Mouse (Mus musculus) T-helper 17 cell (primary cell): ENCODE measurements at regions not wholly inside any gene's neighbourhood (a gene's known extent, or its start where the extent isn't known, plus 50 kb on each side); places are given as distances from the start of the nearest gene placed in this dataset.

ENCODE experiments used
- in situ Hi-C, 2 experiments: fragments of 300-600 bp; cut with MboI, MseI; formaldehyde crosslinking; loops; 1 replicate in 1 of 2; 2 replicates in 1 of 2; pipeline ENCODE4 v1.15.1; 2025; ENCODE audit warnings: high pct_unique_total_duplicates in 2 of 2

DNA sequence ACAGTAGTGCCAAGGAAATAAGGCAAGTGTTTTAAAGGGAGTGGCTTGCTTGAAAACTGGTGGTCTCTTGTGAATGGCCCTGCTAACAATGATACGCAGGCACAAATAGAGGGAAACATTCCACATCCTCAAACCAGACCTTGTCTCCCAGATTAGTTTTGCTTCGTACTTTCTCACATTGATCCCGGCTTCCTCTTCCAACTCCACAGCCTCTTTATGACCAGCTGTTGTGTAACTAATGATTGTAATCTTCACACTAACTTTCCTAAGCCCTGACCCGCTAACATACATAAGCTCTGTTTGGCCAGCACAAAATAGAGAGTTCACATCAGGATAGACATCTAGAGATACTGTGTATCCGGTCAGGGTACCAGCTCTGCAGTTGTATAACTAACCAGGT lies 116.3 kb upstream of the Arhgap28 start:
- in situ Hi-C loops = no loop called here

DNA sequence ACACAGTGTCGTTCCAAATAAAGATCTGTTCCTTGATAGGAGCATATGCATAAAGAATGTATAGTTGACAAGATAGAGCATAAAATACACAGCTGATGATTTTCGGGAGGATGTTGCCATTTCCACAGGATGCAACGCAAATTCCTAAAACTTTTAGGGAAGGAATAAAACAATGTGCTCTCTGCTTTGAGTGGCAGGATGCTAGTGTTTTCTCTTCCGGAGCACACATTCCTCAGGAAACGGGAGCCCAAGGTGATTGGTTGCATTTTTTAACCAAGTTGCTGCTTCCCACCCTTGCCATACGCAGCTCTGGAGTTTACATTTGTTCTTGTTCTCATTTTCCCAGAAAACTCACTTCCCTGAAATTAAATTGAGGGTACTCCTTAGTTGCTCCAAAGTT lies 116.8 kb upstream of the Arhgap28 start:
- in situ Hi-C loops = no loop called here

DNA sequence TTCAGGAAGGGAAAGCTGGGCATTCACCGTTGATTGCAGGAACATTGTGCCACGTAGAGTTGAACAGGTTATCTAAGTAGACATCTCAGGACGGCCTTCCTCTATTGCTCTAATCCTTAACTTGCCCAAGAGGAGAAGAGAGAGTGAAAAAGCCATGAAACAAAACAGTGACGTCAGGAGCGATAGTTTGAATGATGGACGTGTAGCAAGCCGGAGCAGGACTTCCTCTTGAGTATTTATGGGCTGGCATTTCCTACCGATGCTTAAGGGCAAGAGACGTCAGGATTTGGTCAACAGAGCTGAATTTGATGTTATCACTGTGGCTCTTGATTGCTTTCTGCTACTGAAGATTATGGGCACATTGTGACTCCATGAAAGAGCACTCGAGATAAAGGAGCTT lies 130.5 kb upstream of the Arhgap28 start:
- in situ Hi-C loops = no loop called here

DNA sequence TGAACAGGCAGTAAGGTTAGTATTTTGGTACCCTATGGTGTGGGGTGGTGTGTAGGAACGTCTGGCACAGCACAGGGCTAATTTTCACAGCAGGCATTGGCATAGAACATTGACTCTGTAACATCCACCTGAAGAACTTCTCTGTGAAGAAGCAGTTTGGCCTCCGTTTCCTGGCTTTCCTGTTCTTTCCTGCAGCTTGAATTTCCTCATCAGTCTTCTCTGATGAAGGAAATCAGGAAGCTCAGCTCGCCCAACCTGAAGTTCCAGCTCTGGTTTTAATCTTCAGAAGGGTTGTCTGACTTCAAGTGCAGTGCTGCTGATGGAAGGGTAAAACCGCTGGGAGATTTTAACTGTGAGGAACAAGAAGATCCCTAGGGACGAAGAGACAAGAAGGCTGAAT lies 131.5 kb upstream of the Arhgap28 start:
- in situ Hi-C loops = no loop called here

DNA sequence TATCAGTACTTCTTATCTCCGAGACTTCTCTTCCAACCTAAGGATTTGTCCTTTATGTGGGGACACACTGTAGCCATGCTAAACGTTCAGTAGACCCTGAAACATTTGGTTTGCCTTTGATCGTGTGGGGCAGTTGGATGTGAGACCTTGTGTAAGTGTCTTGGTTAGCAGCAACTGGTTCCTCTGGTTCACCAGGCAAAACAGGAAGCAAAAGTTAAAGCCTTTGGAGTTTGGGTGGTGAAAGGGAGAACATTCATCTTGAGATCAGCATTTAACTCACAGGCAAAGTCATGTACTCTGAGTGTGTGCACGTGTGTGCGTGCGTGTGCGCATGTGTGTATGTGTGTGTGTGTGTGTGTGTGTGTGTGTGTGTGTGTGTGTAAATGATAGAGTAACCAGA lies 130.3 kb upstream of the L3mbtl4 start:
- in situ Hi-C loops = no loop called here

DNA sequence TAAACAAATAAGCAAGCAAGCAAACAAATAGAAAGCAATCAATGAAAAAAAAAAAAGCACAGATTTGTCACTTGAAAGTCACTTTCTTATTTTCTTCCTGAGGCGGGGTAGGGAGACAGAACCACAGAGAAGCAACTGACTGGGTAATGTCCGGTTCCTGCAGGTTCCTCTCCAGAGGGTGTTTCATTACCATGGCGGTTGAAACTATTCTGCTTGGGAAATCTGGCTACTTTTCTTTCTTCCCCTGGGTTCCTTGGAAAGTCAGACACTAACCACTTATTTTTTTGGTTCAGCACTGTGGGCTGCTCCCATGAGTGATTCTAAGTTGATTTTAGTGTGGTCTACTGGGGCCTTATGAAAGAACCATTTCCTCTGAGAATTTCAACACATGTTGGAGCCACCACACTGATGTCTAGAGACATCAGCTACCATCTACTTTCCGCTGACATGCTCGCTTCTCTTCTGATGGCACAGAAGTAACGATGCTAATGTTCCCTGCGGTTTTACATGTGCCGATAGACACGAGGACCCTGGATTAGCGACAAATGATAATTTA lies 124.3 kb upstream of the L3mbtl4 start:
- in situ Hi-C loops = no loop called here

DNA sequence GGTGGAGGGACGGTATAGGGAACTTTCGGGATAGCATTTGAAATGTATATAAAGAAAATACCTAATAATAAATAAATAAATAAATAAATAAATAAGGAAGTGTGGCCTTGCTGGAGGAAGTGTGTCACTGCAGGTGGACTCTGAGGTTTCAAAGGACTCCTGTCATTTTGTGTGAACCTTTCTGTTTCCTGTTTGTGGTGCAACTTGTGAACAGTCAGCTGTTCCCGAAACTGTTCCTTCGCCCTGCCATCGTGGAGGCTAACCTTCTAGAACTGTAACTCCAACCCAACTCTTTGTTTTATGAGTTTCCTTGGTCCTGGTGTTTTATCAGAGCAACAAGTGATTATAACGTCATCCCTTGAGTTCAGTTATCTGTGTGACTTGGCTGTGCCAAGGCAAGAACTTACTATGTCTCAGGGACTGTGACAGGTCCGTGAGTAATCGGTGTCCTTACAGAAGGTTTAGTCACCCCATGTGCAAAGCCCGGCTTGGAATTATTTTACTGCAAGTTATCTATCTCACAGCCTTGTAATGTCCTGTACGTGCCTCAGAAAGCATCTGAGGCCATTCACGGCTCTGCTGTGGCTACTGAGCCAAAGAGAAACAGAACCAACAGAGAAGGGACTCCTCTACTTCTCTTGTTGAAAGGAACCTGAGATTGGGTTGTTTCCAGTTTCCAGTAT lies 121.0 kb upstream of the L3mbtl4 start:
- in situ Hi-C loops = no loop called here

DNA sequence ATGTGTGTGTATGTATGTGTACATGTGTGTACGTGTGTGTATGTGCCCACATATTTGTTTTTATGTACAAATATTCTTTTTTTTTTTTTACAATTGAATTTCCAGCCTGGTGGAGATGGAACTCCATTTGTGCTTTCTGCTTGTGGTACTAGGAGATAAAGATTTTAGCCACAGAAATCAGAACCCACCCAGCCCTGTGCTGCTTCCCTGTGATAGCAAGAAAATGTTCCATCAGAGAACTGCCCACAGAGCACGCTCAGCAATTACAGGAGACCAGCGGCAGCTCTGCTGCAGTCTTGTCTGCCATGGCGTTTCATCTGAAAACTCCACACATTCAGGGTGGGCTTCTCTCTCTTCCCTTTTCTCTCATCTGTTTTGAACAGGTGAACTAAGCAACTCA lies 118.7 kb upstream of the L3mbtl4 start:
- in situ Hi-C loops = no loop called here

DNA sequence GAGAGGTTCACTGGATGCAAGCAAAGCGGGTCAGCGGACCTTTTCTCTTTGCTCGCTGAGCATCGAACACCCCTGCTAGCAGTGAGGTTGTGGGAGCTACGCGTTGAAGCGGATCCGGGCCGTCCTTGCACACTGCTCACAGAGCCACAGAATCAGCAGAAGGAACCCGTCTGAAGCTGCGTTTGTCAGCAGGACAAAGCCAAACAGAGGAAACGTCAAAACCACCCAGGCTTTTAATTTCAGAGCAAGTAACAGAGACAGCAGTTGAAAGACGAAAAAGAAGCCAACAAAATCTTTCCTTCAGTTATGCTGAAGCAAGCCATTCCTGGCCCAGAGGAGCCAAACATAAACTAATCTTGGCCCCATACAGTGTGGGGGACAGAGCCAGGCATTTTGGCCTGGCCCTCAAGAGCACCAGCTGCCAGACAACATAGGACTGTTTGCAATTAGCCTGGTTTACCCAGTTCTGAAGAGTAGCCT lies 115.4 kb upstream of the L3mbtl4 start:
- in situ Hi-C loops = no loop called here

DNA sequence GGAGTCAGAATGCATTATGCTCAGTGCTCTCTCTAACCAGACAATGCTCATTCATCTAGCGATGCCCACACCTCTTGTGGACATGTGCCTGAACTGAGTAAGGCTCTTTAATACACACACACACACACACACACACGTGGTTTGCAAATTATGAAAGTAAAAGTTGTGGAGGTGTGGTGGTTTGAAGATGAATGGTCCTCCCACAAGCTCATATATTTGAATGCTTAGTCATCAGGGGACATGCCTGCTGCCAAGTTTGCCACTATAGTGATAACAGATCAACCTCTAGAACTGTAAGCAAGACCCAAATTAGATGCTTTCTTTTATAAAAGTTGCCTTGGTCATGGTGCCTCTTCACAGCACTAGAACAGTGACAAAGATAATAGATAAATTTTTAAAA lies 112.5 kb upstream of the L3mbtl4 start:
- in situ Hi-C loops = loop anchor here in 1 of 2 experiments (10.0 kb wide), 1 partner anchor 296 kb away; no protein-coding TSS in a partner anchor

DNA sequence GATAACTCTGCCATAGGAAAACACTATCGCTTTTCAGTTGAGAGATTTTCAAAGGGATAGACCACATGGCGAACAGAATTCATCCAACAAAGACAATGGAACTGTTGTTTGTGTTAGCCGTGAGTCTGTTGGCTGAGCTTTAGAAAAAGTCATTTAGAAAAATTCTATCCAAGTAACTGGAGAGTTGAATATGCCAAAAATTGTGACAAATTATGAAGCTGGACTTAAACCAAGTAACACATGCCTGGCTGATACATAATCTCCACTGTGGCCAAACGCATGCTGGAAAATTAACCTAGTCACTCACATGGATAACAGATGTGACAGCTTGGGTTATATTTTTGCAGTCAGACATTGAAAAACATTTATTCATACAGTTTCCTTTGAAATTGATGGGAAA lies 110.1 kb upstream of the L3mbtl4 start:
- in situ Hi-C loops = loop anchor here in 1 of 2 experiments (10.0 kb wide), 1 partner anchor 299 kb away; no protein-coding TSS in a partner anchor

DNA sequence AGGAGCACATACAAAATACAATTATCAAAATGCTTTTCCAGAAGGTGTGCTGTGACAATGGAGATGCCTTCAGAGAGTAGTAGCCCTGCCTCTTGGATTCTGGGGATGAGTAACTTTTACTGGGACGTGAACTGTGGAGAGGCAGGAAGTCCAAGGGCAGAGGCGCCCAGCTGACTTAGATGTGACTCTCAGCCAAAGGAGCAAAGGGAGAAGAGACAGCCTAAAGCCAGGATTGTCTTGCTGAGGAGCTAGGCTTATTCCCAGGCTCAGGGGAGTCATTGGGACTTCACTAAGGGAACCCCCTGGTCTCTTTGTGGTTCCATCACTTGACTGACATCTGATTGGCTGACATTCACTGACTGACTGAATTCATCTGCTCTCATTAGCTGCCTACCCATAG lies 108.9 kb upstream of the L3mbtl4 start:
- in situ Hi-C loops = loop anchor here in 1 of 2 experiments (10.0 kb wide), 1 partner anchor 300 kb away; no protein-coding TSS in a partner anchor

DNA sequence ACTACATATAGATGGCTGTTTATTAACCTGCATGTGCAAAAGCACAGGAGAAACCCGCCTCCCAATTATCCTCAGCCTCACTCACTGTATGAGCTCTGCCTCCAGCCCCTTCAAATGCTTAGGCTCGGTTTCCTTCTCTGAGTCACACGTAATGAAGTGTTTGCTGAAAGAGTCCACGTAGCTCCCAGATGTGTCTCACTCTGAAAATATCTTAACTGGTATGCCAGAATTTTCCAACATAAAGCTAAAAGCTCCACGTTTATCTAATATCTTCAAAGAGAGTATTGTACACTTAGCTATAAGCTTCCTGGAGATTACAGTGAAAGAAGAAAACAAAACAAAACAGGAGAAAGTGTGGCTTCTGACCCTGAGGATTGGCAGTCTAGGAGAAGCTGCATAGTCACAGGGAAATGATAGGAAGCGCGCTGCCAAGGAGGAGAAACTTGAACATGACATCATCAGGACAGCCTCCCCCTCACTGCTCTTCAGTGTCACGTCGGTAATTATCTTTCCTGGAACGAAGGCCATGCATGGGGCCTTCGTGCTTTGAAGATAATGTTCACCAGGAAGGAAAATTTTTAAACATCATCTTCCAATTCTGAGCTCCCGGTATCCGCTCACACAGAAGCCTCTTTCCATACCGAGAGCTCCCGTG lies 108.3 kb upstream of the L3mbtl4 start:
- in situ Hi-C loops = loop anchor here in 1 of 2 experiments (10.0 kb wide), 1 partner anchor 300 kb away; no protein-coding TSS in a partner anchor

DNA sequence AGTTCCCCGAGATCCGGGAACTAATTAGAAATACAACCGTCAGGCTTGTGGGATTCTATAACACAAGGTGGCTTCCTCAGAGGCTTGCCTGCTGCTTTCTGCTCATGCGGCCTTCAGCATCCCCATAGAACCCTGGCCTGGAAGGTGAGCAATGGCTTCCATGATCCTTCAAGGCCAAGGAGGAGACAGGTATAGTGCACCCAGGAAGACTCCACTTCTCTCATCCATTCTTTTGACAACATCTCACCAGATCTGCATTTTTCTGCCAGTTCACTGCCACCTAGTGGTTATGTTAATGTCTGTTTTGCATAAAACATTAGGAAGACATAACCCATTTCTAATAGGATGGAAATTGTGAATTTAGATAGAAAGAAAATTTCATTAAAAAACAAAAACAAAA lies 107.2 kb upstream of the L3mbtl4 start:
- in situ Hi-C loops = loop anchor here in 1 of 2 experiments (10.0 kb wide), 1 partner anchor 302 kb away; no protein-coding TSS in a partner anchor

DNA sequence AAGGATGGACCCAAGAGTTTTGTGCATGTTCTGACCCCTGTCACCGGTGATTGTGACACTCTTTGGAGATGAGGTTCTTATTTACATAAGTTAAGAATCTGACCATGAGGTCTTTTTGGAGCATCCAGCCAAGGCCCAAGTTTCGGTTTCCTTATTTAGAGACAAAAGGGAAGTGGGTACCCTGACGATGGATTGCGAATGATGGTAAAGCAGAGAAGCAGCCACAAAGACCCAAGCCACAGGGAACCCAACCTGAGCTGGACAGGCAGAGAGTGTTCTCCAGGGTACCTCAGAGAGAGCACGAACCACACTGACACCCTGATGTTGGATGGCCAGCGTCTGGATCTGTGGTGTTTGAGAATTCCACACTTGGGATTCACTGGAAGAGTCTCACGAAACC lies 100.8 kb upstream of the L3mbtl4 start:
- in situ Hi-C loops = no loop called here

DNA sequence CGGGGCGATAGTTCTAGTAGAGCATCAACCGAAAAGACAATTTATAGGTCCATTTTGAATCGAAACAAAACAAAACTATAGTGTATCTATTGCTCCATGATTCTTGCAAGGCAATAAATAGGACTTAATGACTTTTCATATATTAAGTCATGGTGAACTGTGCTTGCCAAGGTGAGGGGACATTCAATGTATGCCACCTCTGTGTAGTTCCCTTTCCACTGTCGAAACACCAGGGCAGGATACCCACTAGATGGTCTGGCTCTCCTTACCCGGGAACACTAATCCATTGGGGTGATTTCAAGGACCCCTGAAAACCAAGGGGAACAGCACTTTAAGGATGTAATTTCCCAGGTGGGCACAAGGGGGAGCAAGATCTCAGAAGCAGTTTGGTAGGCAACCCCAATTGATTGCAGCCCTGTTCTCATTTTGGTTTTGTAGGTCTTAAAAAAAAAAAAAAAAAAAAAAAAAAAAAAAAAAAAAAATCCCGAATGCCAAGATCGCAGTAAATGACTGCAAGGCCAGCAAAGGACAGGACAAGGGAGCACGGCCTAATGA lies 96.9 kb upstream of the L3mbtl4 start:
- in situ Hi-C loops = no loop called here

DNA sequence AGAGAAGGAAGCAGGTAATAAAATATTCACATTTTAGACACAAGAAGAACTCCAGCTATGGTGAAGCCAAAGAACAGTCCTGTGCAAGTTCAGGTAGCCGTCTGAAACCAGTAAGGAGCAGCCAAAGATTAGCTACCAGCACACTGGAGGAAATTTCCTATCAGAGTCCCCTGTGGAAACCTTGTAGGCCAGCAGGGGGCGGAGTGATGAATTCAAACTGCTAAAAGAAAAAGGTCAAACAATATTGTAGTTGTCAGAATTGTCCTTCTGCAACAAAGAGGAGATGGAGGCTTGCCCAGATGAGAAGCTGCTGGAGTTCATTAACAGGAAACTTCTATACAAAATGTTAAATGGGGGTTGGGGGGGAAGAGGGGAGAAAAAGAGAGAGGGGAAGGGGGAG lies 95.8 kb upstream of the L3mbtl4 start:
- in situ Hi-C loops = no loop called here

DNA sequence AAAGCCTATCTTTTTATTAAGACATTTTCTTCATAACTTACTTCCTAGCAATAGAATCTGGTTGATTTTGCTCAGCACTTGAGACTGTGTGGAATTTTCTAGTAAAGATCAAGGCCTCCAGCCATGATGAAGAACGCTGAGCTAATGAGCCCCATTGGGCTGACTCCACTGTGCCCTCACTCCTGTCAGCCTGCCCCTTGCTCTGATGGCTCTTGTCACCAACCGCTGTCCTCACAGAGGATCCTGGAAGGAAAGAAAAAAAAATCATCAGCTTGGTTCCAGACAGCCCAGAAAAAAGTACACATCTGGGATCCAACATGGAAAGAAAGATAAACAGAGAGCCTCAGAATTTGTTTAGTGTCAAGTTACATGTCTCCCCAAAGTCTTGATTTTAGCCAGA lies 88.2 kb upstream of the L3mbtl4 start:
- in situ Hi-C loops = no loop called here

DNA sequence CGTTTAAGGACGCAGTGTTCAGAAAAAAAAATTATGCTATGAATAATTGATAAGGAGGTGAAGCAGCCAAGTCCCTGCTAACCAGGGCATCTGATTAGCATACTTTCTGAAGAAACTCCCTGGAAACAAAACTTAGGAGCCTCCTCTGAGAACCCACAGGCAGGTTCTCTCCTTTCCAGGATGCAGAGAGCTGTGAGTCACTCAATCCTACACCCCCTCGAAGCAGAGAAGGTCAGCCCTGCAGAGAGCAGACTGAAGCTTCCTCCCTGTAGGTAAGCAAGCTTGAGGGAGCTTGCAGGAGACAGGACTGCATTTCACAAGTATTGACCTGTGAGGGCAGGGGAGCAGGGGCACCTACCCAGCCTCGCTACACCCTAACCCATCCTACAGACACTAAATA lies 83.7 kb upstream of the L3mbtl4 start:
- in situ Hi-C loops = loop anchor here in 1 of 2 experiments (10.0 kb wide), 1 partner anchor 485 kb away; no protein-coding TSS in a partner anchor

DNA sequence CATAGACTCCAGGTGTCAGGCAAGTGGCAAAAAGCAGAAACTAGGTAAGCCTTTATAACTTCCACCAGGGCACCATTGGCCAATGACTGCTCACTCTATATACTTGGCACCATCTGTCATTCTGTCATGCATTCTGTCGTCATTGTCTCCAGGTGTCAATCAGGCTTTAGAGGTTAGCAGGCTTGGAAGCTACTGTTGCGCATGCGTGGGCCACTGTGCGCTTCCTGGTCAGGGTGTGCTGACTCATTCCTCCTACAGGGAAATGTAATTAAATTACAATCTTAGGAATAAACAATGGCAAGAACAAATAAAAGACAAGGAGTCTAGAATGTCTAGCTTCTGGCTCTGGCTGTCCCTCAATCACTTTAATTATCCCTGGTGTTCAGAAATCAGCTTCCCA lies 68.1 kb upstream of the L3mbtl4 start:
- in situ Hi-C loops = no loop called here

DNA sequence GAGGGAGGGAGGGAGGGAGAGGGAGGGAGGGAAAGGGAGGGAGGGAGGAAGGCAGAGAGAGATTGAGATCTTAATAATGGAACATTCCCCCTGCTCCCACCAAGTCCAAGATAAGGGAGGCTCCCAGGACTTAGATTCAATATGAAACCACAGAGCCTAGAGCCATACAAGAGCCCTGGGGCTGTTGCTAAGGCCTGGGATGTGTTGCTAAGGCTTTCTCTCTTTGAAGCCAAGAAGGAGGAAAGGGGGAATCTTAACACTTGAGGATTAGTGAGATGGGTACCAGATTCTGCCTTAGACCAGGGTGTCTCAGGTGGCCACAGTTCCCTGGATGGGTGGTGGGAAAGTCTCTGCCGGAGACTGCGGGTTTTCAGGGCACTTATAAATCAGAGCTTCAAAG lies 64.8 kb upstream of the L3mbtl4 start:
- in situ Hi-C loops = no loop called here
